Mouse (Mus musculus) lung, postnatal 14 days (tissue): Measurements from ENCODE around the gene AC140267.1.

Experiments
- DNase-seq: peaks from one replicate; pipeline ENCODE4 v3.0.0; 2021

The AC140267.1 gene

GRCm38 (mm10) chr15:80235535-80235934, at the start of gene AC140267.1:
Gene AC140267.1 (plus strand): TSS chr15:80235835.
- DNase-seq, result no peak

- no peak for DNase-seq
These were observed 46.7 kb upstream of the AC140267.1 start for GRCm38 (mm10) chr15:80188927-80189326.

GRCm38 (mm10) chr15:80190075-80190474, 45.6 kb upstream of the AC140267.1 start:
- no peak for DNase-seq

GRCm38 (mm10) chr15:80191585-80192245, 43.9 kb upstream of the AC140267.1 start:
- no peak for DNase-seq

- DNase-seq, result no peak
These were observed 43.4 kb upstream of the AC140267.1 start for GRCm38 (mm10) chr15:80192246-80192585.

GRCm38 (mm10) chr15:80192847-80193246, 42.8 kb upstream of the AC140267.1 start:
- DNase-seq, result no peak

- DNase-seq, result no peak
These were observed 36.1 kb upstream of the AC140267.1 start for GRCm38 (mm10) chr15:80199556-80199955.

- DNase-seq, result no peak
These were observed 33.4 kb upstream of the AC140267.1 start for GRCm38 (mm10) chr15:80202111-80202775.

- peak; percentile 49 for DNase-seq
These were observed 32.2 kb upstream of the AC140267.1 start for GRCm38 (mm10) chr15:80203406-80203805.

GRCm38 (mm10) chr15:80206057-80206565, 29.5 kb upstream of the AC140267.1 start:
- DNase-seq, result no peak

- no peak for DNase-seq
These were observed 27.2 kb upstream of the AC140267.1 start for GRCm38 (mm10) chr15:80208446-80208845.

GRCm38 (mm10) chr15:80213688-80214087, 21.9 kb upstream of the AC140267.1 start:
- no peak for DNase-seq

- peak; percentile 39 for DNase-seq
These were observed 19.7 kb upstream of the AC140267.1 start for GRCm38 (mm10) chr15:80215716-80216479.

- no peak for DNase-seq
These were observed 19.2 kb upstream of the AC140267.1 start for GRCm38 (mm10) chr15:80216480-80216820.

- DNase-seq, result no peak
These were observed 18.2 kb upstream of the AC140267.1 start for GRCm38 (mm10) chr15:80217476-80217875.

- peak; percentile 24 for DNase-seq
These were observed 16.4 kb upstream of the AC140267.1 start for GRCm38 (mm10) chr15:80219211-80219610.

GRCm38 (mm10) chr15:80219705-80220657, 15.7 kb upstream of the AC140267.1 start:
- no peak for DNase-seq

GRCm38 (mm10) chr15:80221031-80221430, 14.6 kb upstream of the AC140267.1 start:
- DNase-seq, result no peak

GRCm38 (mm10) chr15:80223751-80224150, 11.9 kb upstream of the AC140267.1 start:
- no peak for DNase-seq

- DNase-seq, result peak; percentile 81
These were observed 10.4 kb upstream of the AC140267.1 start for GRCm38 (mm10) chr15:80225208-80225607.

- DNase-seq, result peak; percentile 81
These were observed 9.8 kb upstream of the AC140267.1 start for GRCm38 (mm10) chr15:80225796-80226195.

- DNase-seq, result no peak
These were observed 7.4 kb upstream of the AC140267.1 start for GRCm38 (mm10) chr15:80228071-80228800.
